Mouse (Mus musculus): Measurements from ENCODE around the gene 1500009L16Rik. TPM values are rescaled to one million over a fixed set of nuclear protein-coding genes. Genes with fewer than 3 reads are reported as not detected.

The 1500009L16Rik gene
- total RNA-seq, 2 experiments from 2014 or later, result 43.1 to 44.4 TPM

DNA sequence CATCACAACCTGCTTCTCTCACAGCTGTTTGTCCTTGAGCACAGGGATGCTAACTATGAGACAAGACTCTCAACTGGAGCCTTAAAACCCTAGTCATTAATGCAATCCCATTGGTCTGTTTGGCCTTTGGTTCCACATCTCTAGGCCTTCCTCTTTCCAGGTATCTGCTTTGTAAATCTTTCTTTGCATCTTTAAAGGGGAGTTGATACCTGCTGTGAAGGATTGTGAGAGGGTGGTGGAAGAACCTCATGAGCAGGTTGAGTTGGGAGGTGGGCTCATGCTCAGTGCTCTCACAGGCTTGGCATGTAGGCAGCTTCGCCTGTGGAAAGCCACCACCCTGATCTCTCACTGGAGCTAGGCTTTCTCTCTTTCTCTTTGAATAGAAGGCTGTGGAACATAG lies 30.4 kb downstream of the 1500009L16Rik start:
- intact Hi-C loops (cut with DNase I), result no loop called here
- DNase-seq (ENCODE audit: extremely low spot score in 1 of 2, low spot score in 2 of 2), result no peak

DNA sequence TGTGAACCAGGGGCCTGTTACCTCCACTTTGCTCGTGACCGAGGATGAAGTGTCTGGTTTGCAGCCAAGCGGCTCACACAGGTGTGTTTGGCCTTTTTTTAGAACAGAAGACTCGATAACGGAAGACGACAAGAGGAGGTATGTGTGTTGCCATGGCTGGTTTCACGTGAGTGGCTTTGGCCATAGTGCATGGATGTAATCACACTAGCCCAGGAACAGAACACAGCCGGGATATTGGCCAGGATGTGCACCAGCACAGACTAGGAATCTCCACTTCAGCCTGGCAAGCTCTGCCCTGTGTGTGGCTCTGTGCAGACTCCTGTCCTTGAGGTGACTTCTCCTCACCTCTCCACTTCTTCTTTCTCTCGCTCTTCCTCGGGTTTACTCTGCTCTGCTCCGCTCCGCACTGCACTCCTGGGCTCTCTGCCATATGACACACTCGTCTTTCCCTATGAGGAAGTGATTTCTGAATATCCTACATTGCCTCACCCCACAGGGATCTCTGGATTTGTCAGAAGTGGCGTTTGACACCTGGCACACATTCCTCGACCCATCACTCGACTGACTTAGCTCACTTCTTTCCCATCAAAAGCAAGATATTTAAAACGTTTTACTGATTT lies 34.8 kb downstream of the 1500009L16Rik start:
- intact Hi-C loops (cut with DNase I), result no loop called here
- DNase-seq (ENCODE audit: extremely low spot score in 1 of 2, low spot score in 2 of 2), result no peak

DNA sequence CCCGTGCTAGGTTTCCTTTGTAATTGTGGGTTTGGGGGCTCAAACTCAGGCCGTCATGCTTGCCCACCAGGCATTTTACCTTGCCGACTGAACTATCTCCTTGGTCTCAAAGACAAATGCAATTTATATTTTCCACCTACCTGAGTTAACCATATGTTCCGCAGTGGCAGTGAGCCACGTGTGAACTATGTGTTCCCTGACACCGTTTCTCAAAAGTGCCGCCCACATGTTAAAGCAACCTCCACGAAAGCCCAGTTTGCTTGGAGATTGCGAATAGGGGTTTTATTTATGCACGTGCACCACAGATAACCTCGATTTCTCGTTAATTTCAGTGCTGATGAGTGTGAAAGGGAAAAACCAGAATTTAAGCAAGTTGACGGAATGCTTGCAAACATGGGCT lies 36.1 kb downstream of the 1500009L16Rik start:
- no peak for DNase-seq (ENCODE audit: extremely low spot score in 1 of 2, low spot score in 2 of 2)
- intact Hi-C loops (cut with DNase I), result no loop called here

GRCm38 (mm10) chr10:83760535-83760934 lies 37.9 kb downstream of the 1500009L16Rik start:
- intact Hi-C loops (cut with DNase I), result no loop called here
- no peak for DNase-seq (ENCODE audit: extremely low spot score in 1 of 2, low spot score in 2 of 2)

DNA sequence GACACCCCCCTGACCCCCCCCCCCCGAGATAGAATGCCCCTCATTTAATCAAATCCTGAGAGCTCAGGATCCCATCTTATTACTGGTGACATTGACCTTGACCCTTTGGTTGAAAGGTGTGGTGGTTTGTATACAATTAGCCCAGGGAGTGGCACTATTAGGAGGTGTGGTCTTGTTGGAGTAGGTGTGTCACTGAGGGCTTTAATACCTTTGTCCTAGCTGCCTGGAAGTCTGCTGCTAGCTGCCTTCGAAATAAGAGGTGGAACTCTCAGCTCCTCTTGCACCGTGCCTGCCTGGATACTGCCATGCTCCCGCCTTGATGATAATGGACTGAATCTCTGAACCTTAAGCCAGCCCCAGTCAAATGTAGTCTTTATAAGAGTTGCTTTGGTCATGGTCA lies 41.2 kb downstream of the 1500009L16Rik start:
- DNase-seq (ENCODE audit: extremely low spot score in 1 of 2, low spot score in 2 of 2), result no peak
- intact Hi-C loops (cut with DNase I), result no loop called here

DNA sequence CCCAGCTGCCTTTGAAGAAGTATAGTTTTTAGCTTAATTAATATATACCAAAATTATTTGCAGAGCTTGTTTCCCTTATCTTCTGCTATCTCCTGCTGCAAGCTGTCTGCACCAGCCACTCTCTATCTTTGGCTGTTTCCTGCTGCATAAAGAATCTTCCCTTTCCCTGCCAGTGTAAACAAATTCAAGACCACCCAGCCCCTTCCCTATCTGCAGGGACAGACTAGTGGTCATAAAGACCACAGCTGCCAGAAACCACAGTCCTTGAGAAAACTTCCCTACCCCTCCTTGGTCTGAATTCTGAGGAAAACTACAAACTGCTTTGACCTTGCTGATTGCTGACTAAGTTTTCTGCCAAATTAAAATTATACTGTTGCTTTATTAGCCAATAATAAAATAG lies 44.2 kb downstream of the 1500009L16Rik start:
- DNase-seq (ENCODE audit: extremely low spot score in 1 of 2, low spot score in 2 of 2), result no peak
- intact Hi-C loops (cut with DNase I), result no loop called here

DNA sequence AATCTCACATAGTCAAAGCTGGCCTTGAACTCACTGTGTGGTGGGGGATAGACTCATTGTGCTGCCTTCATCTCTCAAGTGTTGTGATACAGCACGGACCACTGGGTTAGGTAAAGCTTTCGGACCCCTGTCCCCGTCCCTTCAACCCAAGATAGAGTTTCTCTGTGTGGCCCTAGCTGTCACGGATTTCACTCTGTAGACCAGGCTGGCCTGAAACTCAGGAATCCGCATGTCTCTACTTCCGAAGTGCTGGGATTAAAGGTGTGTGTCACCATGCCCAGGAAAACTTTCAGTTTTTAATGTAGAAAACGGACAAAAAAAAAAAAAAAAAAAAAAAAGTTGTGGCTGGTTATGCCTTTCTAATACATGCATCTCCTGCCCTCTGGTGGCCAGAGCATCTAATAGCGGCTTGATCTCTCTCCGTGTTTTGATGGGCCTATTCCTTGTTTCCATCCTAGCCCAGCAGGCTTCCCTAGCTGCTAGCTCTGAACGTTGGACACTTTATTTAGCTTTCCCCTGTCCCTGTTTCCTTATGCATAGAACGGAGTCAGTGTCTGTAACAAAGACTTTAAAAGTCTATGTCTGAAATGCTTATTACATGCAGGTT lies 53.7 kb downstream of the 1500009L16Rik start:
- peak; percentile 72 to 76 for DNase-seq (ENCODE audit: extremely low spot score in 1 of 2, low spot score in 2 of 2)
- intact Hi-C loops (cut with DNase I), result no loop called here

DNA sequence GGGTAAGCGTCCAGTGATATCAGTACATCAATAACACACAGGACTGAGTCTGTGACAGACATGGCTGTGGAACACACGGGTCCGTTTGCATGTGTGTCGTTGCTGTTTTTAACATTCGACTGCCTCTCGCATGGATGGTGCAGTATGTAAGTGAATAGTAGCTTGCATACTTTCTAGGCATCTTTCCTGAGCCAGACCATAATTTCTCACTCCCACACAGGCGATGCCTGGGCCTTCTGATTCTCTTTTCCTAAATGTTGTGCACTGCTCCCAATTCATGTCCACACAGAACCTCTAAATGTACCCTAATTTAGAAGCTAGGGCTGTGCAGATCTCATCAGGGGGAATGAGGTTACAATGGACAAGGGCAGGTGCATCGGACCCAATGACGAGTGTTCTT lies 54.6 kb downstream of the 1500009L16Rik start:
- intact Hi-C loops (cut with DNase I), result no loop called here
- DNase-seq (ENCODE audit: extremely low spot score in 1 of 2, low spot score in 2 of 2), result no peak

GRCm38 (mm10) chr10:83781854-83782253 lies 59.2 kb downstream of the 1500009L16Rik start:
- intact Hi-C loops (cut with DNase I), result no loop called here
- DNase-seq (ENCODE audit: extremely low spot score in 1 of 2, low spot score in 2 of 2), result no peak

DNA sequence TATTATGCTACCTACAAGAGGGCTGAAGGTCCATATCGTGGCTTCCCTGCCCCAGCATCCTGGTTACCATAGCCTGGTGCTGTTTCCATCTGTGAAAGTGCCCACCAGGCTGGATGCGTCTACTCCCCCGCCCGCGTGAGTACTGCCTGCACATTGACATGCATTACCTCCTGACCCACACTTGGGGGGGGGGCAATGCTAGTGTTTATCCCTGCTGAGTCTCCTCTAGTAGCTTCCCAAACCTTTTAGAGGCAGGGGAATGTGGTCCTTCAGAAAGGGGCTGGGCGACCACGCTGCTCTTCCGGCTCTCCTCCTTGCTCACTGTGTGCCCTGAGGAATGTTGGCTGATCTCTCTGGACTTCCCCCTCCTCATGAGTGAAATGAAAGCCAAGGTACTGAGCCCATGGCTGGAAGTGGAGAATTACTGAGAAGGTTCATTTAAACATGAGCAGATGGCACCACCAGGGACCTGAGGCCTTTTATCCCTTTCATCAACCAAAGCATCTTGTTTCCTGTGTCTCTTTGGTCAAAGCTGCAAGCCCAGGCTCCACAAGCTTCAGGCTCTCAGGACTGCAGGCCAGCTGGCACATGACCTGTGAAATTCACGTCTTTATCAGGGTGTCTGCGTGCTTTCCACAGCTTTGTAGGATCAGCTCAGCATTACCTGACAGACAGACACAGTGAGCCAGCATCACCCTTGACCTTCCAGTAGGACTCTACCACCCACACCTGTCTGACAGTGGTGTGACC lies 59.9 kb downstream of the 1500009L16Rik start:
- DNase-seq (ENCODE audit: extremely low spot score in 1 of 2, low spot score in 2 of 2), result no peak
- intact Hi-C loops (cut with DNase I), result no loop called here

DNA sequence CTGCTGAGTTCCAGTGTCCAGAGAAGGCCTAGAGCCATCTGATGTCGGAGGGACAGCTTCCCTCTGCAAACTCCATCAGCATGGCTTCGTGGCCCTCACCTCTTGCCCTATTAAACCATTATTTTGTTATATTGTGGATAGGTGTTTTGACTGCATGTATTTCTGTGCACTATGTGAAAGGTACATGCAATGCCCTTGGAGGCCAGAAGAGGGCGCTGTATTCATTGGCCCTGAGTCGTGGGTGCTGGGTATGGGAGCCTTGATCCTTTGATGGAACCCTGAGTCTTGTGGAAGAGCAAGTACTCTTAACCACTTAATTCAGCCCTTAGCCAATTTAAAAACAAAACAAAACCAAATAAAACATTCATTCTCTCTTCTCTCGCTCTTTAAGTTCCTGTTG lies 62.3 kb downstream of the 1500009L16Rik start:
- intact Hi-C loops (cut with DNase I), result no loop called here
- no peak for DNase-seq (ENCODE audit: extremely low spot score in 1 of 2, low spot score in 2 of 2)

- intact Hi-C loops (cut with DNase I), result no loop called here
- DNase-seq (ENCODE audit: extremely low spot score in 1 of 2, low spot score in 2 of 2), result no peak
These were observed 63.1 kb downstream of the 1500009L16Rik start for GRCm38 (mm10) chr10:83785627-83786392.

- intact Hi-C loops (cut with DNase I), result no loop called here
- DNase-seq (ENCODE audit: extremely low spot score in 1 of 2, low spot score in 2 of 2), result no peak
These were observed 72.4 kb downstream of the 1500009L16Rik start for GRCm38 (mm10) chr10:83795088-83795487.

DNA sequence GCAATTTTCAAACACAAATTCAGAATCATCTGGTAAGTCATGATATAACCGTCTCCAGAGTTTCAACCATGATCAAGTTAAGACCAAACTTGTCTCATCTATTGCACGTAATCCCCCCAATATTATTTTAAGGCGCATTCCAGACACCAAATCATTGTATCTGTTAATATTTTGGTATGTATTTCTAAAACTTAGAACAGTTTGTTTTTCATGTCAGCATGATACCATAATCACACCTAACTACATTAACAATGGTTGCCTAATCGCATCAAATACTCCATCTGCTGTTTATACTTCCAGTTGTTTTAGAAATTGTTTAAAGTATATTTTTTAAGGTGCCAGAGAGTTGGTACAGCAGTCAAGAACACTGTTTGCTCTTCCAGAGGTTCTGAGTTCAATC lies 72.8 kb downstream of the 1500009L16Rik start:
- intact Hi-C loops (cut with DNase I), result no loop called here
- DNase-seq (ENCODE audit: extremely low spot score in 1 of 2, low spot score in 2 of 2), result no peak

GRCm38 (mm10) chr10:83804021-83804420 lies 81.4 kb downstream of the 1500009L16Rik start:
- intact Hi-C loops (cut with DNase I), result no loop called here
- no peak for DNase-seq (ENCODE audit: extremely low spot score in 1 of 2, low spot score in 2 of 2)

- peak in 1 of 2 experiments; percentile 76 for DNase-seq (ENCODE audit: extremely low spot score in 1 of 2, low spot score in 2 of 2)
- intact Hi-C loops (cut with DNase I), result no loop called here
These were observed 82.6 kb downstream of the 1500009L16Rik start for GRCm38 (mm10) chr10:83805201-83805718.

DNA sequence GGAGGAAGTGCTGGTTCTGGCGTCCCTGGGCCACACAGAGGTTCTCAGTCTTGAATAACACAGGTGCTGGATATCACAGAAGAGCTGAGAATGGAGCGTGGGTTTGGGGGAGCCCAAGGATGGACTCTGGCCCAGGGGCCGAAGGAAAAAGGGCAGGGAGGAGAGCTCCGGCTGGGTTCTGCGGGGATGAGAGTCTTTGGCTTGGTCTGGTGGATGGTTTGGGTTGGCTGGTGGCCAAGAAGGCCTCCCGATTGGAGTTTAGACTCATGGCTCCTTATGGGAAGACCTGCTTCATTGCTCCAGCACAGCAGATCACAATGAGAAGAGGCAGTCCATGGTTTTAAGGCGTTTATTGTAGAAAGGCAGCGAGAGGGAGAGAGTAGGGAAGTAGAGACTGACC lies 84.6 kb downstream of the 1500009L16Rik start:
- peak in 1 of 2 experiments; percentile 51 for DNase-seq (ENCODE audit: extremely low spot score in 1 of 2, low spot score in 2 of 2)
- intact Hi-C loops (cut with DNase I), result no loop called here
